Mouse (Mus musculus): Measurements from ENCODE around the gene Mical2.

DNA sequence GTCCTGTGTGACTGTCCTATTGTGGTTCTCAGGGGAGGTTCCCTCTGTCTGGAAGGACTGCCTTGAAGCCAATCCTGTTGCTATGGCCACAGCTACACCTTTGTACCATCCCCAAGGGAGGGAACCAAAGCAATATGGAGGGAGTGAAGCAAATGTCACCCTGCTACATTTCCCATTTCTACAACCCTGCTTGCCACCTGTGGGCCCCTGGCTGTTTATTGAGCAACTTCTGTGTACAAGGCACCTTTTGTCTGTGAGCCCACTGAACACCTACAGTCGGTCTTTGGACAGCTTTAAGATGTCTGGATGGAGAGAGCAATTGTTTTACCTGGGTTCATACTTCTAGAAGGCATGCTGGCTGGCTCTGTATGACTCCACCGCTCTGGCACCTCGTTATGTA is 46.0 kb downstream of the Mical2 start:
- TF ChIP-seq POLR2A (IDR thresholded peaks at IDR 0.05; ENCODE audit: borderline replicate concordance, extremely low read depth, insufficient read depth, insufficient read length, poor library complexity, severe bottlenecking) (no peak), CTCF (IDR thresholded peaks at IDR 0.05; ENCODE audit: borderline replicate concordance, extremely low read depth, insufficient read depth, insufficient read length) (no peak)

All from brain, embryonic 14.5 days (tissue).